Mouse (Mus musculus): ENCODE measurements at regions not wholly inside any gene's neighbourhood (a gene's known extent, or its start where the extent isn't known, plus 50 kb on each side); places are given as distances from the start of the nearest gene placed in this dataset.
A peak's percentile ranks its signal among the peaks of the same experiment; 100 is the strongest.

DNA sequence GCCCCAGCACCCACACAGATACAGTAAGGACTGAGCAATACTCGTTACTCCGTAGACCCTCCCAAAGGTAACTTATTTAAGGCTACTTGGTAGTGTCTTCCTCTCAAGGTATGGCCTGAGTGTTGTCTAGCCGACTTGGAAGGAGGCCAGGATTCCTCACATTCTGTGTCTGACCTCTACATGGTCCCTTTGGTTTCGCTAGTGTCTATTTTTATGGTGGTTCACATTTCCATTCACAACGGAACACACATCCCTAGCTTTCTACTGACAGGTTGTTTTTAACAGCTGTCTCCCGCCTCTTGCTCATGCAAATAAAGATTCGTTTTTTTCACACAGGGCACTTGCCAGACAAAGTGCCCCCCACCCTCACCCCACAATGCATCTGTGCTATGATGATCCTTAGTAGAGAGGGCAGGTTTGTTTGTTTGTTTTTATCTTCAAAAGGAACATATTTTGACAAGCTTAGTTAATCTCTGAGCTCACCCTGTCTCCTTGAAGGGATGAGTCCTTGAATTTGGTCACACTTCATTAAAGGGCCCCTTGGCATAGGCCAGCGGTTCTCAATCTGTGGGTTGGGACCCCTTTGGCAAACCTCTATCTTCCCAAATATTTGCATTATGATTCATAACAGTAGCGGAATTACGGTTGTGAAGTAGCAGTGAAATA lies 52.7 kb downstream of the Phlda1 start:
- no peak for ATAC-seq (replicated peaks in 1 of 2; ENCODE audit: insufficient read depth in 1 of 2, low FRiP score in 2 of 2, low TSS enrichment in 1 of 2, low read depth in 1 of 2, poor library complexity in 2 of 2, severe bottlenecking in 2 of 2)

DNA sequence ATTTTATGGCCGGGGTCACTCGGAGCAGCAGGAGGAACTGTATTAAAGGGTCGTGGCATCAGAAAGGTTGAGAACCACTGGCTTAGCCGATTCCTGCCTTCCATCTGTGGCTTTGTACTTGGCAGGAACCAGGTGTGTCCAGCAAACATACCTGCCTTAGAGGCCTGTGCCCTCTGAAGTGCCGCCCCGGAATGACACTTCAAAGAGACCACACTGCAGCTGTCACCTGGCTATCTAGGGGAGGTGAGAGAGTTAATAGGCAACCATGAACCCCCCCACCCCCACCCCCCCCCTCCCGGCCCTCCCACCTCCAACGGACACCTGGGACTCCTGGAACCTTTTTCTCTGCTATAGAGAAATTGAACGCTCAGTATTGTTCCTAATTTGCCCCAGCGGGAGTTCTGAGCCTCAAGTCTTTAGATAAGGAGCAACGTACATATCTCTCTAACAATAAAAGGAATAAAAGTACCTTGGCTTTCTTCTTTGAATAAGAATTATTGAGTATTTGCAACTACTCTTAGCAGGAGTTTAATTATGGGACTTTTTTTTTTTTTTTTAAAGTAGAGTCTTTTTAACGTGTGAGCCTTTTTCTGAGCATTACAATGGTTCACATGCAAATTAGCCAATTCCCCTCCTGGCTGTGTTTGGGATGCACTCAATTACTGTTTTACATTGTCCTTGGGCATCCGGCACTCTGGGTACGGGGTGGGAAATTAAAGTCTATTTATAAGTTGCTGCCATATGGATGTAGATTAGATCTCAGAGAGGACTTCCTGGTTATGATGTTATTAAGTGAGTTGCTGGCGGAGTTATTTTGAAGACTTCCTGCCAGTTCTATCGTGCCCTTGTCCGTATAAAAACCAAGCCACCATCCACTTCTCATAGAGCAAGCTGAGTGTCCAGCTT lies 53.5 kb downstream of the Phlda1 start:
- ATAC-seq (replicated peaks in 1 of 2; ENCODE audit: insufficient read depth in 1 of 2, low FRiP score in 2 of 2, low TSS enrichment in 1 of 2, low read depth in 1 of 2, poor library complexity in 2 of 2, severe bottlenecking in 2 of 2) = 0 out of 4 replicates have a peak, but pooled peaks of 1 of the 2 experiments have one; percentile 42

DNA sequence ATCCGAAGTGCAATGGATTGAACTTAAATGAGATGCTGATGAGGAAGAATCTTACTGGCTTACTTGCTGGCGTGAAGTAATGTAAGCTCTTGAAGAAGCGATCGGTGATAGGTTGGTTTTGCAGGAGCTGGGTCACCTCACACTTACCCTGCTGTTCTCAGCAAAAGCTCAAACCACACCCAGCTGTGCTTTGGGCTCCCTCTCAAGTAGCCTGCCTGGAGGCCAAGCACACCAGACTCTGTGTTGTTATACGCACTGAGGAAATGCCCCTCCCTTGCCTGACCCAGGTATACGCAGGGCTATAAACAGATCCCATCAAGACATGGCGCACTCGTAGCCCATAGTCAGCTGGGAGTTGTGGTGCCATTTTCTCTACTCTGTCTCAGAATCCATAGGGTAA lies 56.5 kb downstream of the Phlda1 start:
- no peak for ATAC-seq (replicated peaks in 1 of 2; ENCODE audit: insufficient read depth in 1 of 2, low FRiP score in 2 of 2, low TSS enrichment in 1 of 2, low read depth in 1 of 2, poor library complexity in 2 of 2, severe bottlenecking in 2 of 2)

DNA sequence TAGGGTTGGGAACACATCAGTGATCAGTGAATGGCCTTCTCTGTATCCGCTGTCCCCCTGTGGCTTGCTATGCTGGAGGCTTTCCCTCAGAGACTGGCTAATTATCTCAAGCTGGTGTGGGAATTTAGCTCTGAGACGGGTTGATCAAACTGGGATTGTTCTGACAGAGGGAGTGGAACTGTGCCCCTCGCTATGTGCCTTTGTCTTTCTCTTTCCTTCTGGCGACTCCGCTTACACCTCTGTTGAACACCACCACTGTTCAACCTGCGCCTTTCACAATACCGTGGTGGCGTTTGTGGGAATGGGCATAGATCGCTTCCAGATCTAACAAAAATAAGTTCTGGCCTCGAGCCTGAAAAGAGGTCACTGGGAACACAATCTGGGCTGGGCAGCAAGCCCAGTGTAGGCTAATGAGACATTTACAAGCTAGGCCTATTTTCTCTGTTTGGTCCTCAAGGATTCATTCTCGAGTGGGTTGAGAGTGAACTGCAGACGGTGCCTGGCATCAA lies 60.8 kb downstream of the Phlda1 start:
- no peak for ATAC-seq (replicated peaks in 1 of 2; ENCODE audit: insufficient read depth in 1 of 2, low FRiP score in 2 of 2, low TSS enrichment in 1 of 2, low read depth in 1 of 2, poor library complexity in 2 of 2, severe bottlenecking in 2 of 2)

DNA sequence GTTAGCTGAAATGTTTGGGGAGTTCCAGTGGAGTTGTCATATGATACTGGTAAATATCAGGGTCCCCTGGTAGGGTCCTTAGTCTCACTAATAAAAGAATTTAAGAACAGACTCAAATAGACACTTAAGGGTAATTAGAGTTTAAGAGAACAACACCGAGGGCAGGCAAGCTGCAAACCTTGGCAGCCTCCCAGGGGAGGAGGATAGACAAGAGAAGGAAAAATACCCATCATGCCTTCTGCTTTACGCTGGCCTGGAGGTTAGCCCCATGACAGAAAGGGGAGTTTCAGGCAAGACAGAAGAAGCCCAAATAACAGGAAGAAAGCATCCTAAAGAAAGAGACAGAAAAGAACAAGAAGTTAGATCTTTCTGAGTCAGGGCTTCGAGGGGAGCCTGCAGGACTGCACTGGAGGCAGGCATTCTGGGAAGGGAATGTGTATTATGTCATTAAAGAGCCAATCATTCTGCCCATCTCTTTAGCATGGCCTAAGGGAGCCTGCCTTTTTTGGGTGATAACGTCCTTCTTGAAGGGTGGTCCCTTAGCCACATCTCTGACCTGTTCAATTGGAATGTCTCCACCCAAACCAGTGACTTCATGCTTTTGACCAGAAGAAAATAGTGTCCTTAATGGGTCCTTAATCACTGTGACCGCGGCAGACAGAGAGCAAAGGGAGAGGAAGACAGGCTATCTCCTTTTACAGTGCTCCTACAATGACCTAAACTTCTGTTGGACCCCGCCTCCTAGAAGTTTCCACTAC lies 64.6 kb downstream of the Phlda1 start:
- no peak for ATAC-seq (replicated peaks in 1 of 2; ENCODE audit: insufficient read depth in 1 of 2, low FRiP score in 2 of 2, low TSS enrichment in 1 of 2, low read depth in 1 of 2, poor library complexity in 2 of 2, severe bottlenecking in 2 of 2)

DNA sequence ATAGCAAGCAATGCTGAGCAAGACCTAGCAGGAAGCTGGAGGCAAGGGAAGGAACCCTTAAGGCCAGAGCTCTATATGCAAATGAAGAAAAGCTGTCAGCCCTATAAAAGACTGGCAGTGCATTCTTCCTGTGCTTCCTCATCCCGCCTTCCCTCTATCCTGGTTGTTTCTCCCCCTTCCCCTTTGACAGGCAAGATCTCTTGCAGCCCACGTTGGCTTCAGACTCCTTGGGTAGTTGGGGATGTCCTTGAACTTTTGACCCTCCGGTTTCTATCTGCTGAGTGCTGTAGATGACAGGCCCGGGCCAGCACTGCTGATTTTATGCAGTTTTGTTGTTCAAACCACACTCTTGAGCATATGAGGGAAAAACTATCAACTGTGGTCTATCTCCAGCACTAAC lies 68.1 kb downstream of the Phlda1 start:
- no peak for ATAC-seq (replicated peaks in 1 of 2; ENCODE audit: insufficient read depth in 1 of 2, low FRiP score in 2 of 2, low TSS enrichment in 1 of 2, low read depth in 1 of 2, poor library complexity in 2 of 2, severe bottlenecking in 2 of 2)

DNA sequence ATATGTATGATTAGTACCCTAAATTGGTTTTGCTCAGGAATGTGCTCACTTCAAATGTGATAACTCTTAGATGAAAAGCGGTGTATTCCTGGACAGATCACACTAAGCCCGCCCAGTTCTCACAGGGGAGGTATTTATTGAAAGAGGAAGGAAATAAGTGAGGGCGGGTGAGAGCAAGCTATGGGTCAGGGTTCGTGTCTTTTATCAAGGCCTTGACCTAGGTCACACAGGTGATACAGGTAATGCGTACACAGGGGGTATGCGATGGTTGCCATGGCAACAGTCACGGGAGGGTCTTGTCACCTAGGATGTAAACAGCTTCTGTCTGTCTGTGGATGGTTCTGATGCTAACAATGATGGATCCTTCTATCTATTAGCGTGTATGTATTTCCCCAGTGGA lies 68.7 kb downstream of the Phlda1 start:
- ATAC-seq (replicated peaks in 1 of 2; ENCODE audit: insufficient read depth in 1 of 2, low FRiP score in 2 of 2, low TSS enrichment in 1 of 2, low read depth in 1 of 2, poor library complexity in 2 of 2, severe bottlenecking in 2 of 2) = peak; percentile 40 to 44; a peak in 2 of 4 replicates

DNA sequence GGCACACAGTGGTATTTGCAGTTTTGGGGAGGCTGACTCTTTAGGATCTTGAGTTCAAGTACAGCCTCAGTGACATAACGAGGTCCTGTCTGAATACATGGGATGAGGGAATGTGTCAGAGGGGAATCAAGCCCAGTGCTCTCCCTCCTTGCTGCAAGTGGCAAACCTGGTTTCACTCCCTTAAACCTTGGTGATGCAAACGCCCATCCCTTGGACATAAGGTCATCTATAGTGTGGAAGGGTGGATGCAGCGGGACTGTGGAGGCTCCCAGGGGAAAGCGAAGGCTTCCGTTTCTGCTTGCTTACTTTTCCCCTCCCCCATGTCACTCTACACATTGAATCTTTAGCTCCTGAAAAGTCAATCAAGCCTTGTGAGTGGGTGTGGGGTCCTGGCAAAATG lies 69.2 kb downstream of the Phlda1 start:
- no peak for ATAC-seq (replicated peaks in 1 of 2; ENCODE audit: insufficient read depth in 1 of 2, low FRiP score in 2 of 2, low TSS enrichment in 1 of 2, low read depth in 1 of 2, poor library complexity in 2 of 2, severe bottlenecking in 2 of 2)

DNA sequence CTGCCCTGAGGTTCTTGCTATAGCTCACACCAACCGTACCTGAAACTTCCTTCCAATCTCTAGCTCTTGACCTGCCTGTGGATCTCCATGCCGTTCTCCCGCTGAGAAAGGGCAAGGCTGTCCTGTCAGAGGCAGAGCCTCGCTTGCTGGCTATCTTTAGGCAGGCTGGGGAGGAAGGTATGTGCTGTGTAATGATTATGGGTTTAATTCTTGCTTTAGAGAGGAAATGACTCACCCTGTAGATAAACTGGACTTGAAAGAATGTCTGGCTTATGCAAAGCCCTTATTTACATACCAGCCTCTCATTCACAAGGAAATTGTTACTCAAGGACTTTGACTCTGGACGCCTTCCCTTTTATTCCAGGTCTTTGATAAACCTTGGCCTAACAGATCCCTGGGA lies 69.8 kb downstream of the Phlda1 start:
- ATAC-seq (replicated peaks in 1 of 2; ENCODE audit: insufficient read depth in 1 of 2, low FRiP score in 2 of 2, low TSS enrichment in 1 of 2, low read depth in 1 of 2, poor library complexity in 2 of 2, severe bottlenecking in 2 of 2) = peak; percentile 83 to 84

DNA sequence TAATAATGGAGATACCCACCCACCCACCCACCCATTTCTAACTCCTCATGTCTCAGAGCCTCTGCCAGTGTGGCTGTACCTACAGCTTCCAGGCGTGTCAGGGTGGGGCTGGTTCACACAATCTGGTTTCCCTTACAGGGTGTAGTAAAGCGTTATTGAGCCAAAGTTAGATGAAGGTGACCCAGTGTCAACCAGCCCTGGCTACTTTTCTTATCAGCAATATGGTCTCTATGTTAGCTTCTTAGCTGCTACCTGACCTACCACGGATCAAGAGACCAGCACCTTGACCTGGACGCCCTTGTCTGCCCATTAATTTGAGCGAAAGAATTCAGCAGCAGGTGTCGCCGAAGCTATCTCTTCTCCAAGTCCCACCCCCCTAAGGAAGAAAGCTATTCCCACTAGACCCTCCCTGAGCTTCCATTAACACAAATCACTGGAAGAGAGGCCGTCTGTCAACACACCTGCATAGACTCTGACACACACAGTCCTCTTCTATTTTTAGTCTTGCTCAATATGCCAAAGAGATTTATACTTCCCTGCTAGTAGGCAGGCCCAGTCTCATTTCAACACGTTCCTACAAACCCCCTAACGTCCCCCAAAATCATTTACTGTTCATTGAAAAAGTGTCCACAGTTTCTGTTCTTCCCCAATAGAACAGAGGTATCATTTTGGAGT lies 70.4 kb downstream of the Phlda1 start:
- no peak for ATAC-seq (replicated peaks in 1 of 2; ENCODE audit: insufficient read depth in 1 of 2, low FRiP score in 2 of 2, low TSS enrichment in 1 of 2, low read depth in 1 of 2, poor library complexity in 2 of 2, severe bottlenecking in 2 of 2)

DNA sequence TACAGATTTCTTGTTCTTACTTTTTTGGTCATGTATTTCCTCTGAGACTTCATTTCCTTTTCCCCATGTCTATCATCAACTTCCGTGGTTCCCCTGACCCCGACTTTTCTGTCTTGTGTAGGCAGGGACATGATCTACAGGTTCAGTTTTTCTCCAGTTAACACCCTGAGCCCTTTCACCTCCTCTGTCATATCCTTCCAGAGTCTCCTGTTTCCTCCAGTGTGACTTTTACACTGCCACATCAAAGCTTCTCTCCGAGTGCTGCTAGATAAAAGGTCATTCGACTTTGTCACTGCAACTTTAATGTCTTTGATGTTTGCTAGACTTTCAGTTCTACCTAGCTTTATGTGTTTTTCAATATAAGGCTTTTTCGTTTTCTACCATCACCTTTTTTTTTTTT lies 72.5 kb downstream of the Phlda1 start:
- ATAC-seq (replicated peaks in 1 of 2; ENCODE audit: insufficient read depth in 1 of 2, low FRiP score in 2 of 2, low TSS enrichment in 1 of 2, low read depth in 1 of 2, poor library complexity in 2 of 2, severe bottlenecking in 2 of 2) = no peak

DNA sequence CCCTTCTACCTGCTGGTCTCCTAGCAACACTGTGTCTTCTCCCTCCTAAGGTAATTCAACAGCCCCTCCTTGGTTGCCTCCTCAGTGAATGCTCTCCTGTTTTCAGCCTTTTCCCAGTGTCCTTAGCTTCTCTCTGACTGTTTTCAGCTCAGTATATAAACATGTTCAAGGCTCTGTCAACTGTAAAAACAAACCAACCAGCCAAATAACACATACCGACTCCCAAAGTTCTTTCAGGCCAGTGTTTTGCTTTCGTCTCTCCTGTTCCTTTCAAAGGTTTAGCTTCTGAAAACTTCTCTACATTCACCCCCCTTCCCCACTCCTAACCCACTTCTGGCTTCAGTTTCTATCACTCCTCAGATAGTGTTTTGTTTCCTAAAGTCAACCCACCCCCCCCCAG lies 73.4 kb downstream of the Phlda1 start:
- ATAC-seq (replicated peaks in 1 of 2; ENCODE audit: insufficient read depth in 1 of 2, low FRiP score in 2 of 2, low TSS enrichment in 1 of 2, low read depth in 1 of 2, poor library complexity in 2 of 2, severe bottlenecking in 2 of 2) = no peak

DNA sequence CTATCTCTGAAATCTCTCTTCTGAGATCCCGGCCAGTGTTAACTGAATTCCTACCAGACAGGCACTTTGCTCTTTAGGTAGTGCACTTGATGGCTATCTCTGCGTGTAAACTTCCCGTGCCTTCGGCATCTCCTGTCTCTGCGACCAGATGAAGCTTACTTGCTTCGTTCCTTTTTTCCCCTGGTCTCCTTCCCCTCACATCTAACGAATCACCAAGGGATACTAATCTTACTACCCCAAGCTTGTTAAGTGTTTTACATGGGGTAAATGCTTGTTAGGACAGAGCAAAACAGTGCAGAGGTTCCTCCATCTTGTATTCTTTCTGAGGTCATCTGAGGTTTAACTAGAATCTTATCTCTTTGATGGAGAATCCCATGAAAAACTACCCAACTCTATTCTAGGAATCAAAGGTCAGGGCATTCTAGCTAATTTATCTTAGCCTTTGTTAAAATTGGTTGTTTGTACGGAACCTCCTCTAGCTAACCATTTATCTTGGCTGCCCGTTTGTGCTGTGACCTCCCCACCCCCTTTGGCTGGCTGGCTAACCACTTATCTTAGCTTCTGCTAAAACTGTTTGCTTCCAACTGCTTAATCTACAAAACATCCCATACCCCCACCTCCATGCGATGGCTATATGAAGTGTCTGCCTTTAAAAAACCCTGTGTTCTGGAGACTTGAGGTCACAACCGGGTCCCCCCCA lies 74.5 kb downstream of the Phlda1 start:
- ATAC-seq (replicated peaks in 1 of 2; ENCODE audit: insufficient read depth in 1 of 2, low FRiP score in 2 of 2, low TSS enrichment in 1 of 2, low read depth in 1 of 2, poor library complexity in 2 of 2, severe bottlenecking in 2 of 2) = no peak

DNA sequence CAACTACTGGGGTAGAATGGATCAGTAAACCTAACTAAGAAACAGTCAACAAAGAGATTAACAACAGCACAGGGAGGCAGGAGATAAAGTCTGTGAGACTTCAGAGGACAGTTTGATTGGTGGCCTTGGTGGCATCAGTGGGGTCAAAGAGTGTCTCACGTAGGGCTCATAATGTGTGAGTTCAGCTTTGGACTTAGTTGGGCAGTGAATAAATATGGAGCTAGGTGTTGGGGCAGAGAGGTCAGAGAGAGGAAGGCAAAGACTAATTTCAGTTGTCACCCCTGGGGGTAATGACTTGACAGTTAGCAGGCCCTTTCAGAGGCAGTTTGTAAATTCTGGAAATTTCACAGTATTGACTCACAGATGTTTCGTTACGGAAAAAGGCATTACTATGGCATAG lies 75.8 kb downstream of the Phlda1 start:
- no peak for ATAC-seq (replicated peaks in 1 of 2; ENCODE audit: insufficient read depth in 1 of 2, low FRiP score in 2 of 2, low TSS enrichment in 1 of 2, low read depth in 1 of 2, poor library complexity in 2 of 2, severe bottlenecking in 2 of 2)

DNA sequence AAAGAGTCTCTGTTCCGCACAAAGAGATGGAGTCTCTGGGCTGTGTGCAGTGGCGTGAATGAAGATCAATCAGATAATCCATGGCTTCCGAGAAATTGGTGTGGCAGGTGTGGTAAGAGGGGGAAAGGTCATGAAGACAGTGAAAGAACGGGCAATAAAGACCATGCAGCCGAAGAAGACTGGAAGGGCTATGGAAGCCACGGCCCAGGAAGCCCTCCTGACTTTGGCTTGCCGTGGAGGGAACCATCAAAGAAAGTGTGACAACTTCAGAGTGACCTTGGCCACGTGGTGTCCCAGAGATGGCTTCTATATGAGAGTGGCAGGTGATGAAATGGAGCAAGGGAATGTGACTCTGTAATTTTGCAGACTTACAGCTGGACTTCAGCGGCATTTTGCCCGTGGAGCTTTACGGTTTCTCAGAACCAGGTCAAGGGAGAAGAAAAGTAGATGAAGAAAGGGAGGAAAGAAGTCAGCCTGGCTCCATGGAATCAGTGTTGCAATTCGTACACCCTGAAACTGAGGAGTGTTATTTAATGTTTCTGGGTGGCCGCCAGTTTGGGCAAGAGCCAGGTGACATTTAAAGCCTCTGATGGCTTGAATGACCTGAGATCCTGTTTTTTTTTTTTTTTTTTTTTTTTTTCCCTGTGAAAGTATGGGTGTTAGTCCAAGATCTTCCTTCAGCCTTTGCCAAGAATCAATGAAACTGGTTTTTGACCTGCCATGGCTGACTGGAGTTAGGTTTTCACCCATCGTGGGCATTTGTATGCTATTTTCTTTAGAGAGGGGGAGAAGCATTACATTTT lies 76.4 kb downstream of the Phlda1 start:
- ATAC-seq (replicated peaks in 1 of 2; ENCODE audit: insufficient read depth in 1 of 2, low FRiP score in 2 of 2, low TSS enrichment in 1 of 2, low read depth in 1 of 2, poor library complexity in 2 of 2, severe bottlenecking in 2 of 2) = no peak

DNA sequence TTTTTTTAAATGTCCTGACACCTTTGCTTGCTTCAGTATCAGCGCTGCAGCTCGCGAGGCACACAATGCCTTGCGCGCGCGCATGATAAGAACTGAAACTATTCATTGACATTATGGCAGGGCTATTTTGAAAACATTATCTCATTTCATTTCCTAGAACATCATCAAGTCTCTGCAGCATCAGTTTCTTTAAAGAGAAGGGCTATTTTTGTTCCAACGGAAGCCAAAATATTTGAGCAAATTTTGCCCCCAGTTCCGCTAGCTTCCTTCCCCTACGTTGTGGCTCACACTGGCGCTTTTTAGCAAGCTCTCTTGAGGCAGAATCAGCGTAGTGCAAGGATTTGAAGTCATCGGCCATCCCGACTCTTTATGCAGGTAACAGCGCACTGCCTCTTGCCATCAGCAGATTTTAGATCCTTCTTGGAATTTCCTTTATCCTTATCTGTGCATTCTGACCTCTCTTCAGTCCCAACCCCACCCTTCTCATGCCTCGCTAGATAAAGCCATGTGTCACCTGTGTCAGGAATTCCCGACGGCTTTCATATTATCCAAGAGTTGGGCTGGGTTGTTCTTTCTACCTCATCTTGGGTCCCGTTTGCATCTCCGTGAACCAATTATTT lies 77.1 kb downstream of the Phlda1 start:
- ATAC-seq (replicated peaks in 1 of 2; ENCODE audit: insufficient read depth in 1 of 2, low FRiP score in 2 of 2, low TSS enrichment in 1 of 2, low read depth in 1 of 2, poor library complexity in 2 of 2, severe bottlenecking in 2 of 2) = no peak
